Mouse (Mus musculus) layer of hippocampus, adult 2 months (tissue): ENCODE data around the gene Tubgcp6. TPM values are rescaled to one million over a fixed set of nuclear protein-coding genes. Genes with fewer than 3 reads are reported as not detected.

ENCODE experiments used
- DNase-seq, 2 experiments: peaks; one replicate each; pipeline ENCODE4 v3.0.0; 2022; ENCODE audit warnings: low spot score in 2 of 2
- H3K27ac ChIP-seq: fragments of 200-600 bp; 2 replicates; pipeline ENCODE4 v1.8.1; 2022
- H3K4me3 ChIP-seq: fragments of 200-600 bp; 2 replicates; pipeline ENCODE4 v1.8.1; 2022; ENCODE audit warnings: mild to moderate bottlenecking
- CTCF ChIP-seq: fragments of 200-600 bp; conservative IDR thresholded peaks from 2 replicates; pipeline ENCODE4 v1.8.1; 2022; ENCODE audit warnings: antibody characterized with exemption, mild to moderate bottlenecking, moderate library complexity
- total RNA-seq, 2 experiments: library from RNA; stranded (reverse); gene quantifications; 2 replicates each; pipeline ENCODE4 v1.2.3; 2021

Tubgcp6 gene
- total RNA-seq, 2 experiments from 2014 or later = 31.0 to 31.5 TPM

- peak; percentile 37 to 62 for DNase-seq
- Histone ChIP-seq H3K27ac (peak overlapping the region; percentile 90), H3K4me3 (peak overlapping the region; percentile 64)
- peak; percentile 71 for TF ChIP-seq CTCF
These were observed 683 bp upstream of the Tubgcp6 start for GRCm38 (mm10) chr15:89123595-89123994.

- H3K27ac ChIP-seq = no peak overlapping the region
- no peak for DNase-seq
- H3K4me3 ChIP-seq = no peak overlapping the region
- peak; percentile 65 for TF ChIP-seq CTCF
These were observed 4.9 kb downstream of the Tubgcp6 start for GRCm38 (mm10) chr15:89118007-89118406.

GRCm38 (mm10) chr15:89110147-89110546 is 12.8 kb downstream of the Tubgcp6 start:
- peak; percentile 44 for TF ChIP-seq CTCF
- no peak for DNase-seq
- Histone ChIP-seq H3K4me3 (no peak overlapping the region), H3K27ac (no peak overlapping the region)

GRCm38 (mm10) chr15:89106976-89107375 is 15.9 kb downstream of the Tubgcp6 start:
- TF ChIP-seq CTCF = no peak
- Histone ChIP-seq H3K4me3 (no peak overlapping the region), H3K27ac (no peak overlapping the region)
- DNase-seq = no peak

GRCm38 (mm10) chr15:89106073-89106472 is 16.8 kb downstream of the Tubgcp6 start:
- no peak for TF ChIP-seq CTCF
- no peak for DNase-seq
- H3K4me3 ChIP-seq = no peak overlapping the region
- peak overlapping the region; percentile 46; the same call in 1 of the 2 replicates for H3K27ac ChIP-seq

GRCm38 (mm10) chr15:89104425-89104824 is 18.5 kb downstream of the Tubgcp6 start:
- Histone ChIP-seq H3K4me3 (no peak overlapping the region), H3K27ac (no peak overlapping the region)
- TF ChIP-seq CTCF = no peak
- DNase-seq = no peak

GRCm38 (mm10) chr15:89103921-89104320 is 19.0 kb downstream of the Tubgcp6 start:
- no peak for DNase-seq
- TF ChIP-seq CTCF = peak; percentile 29
- Histone ChIP-seq H3K27ac (no peak overlapping the region), H3K4me3 (no peak overlapping the region)

- no peak for DNase-seq
- no peak overlapping the region for H3K4me3 ChIP-seq
- no peak overlapping the region for H3K27ac ChIP-seq
- no peak for TF ChIP-seq CTCF
These were observed 20.3 kb downstream of the Tubgcp6 start for GRCm38 (mm10) chr15:89102646-89103045.

- Histone ChIP-seq H3K4me3 (no peak overlapping the region), H3K27ac (no peak overlapping the region)
- DNase-seq = no peak
- TF ChIP-seq CTCF = no peak
These were observed 22.1 kb downstream of the Tubgcp6 start for GRCm38 (mm10) chr15:89100823-89101222.

GRCm38 (mm10) chr15:89098616-89099015 is 24.3 kb downstream of the Tubgcp6 start:
- Histone ChIP-seq H3K27ac (no peak overlapping the region), H3K4me3 (no peak overlapping the region)
- no peak for TF ChIP-seq CTCF
- DNase-seq = no peak

- peak in 1 of 2 experiments; percentile 66 for DNase-seq
- Histone ChIP-seq H3K27ac (peak overlapping the region; percentile 32; the same call in 1 of the 2 replicates), H3K4me3 (no peak overlapping the region)
- no peak for TF ChIP-seq CTCF
These were observed 25.5 kb downstream of the Tubgcp6 start for GRCm38 (mm10) chr15:89097450-89097849.

GRCm38 (mm10) chr15:89092181-89092580 is 30.7 kb downstream of the Tubgcp6 start:
- no peak for TF ChIP-seq CTCF
- peak overlapping the region; percentile 20 for H3K27ac ChIP-seq
- DNase-seq = no peak
- H3K4me3 ChIP-seq = no peak overlapping the region

- H3K27ac ChIP-seq = no peak overlapping the region; the same call in 1 of the 2 replicates
- no peak for DNase-seq
- H3K4me3 ChIP-seq = no peak overlapping the region
- no peak for TF ChIP-seq CTCF
These were observed 32.2 kb downstream of the Tubgcp6 start for GRCm38 (mm10) chr15:89090662-89091061.

- Histone ChIP-seq H3K4me3 (peak overlapping the region; percentile 85), H3K27ac (peak overlapping the region; percentile 95)
- no peak for DNase-seq
- 0 out of 2 replicates have a peak, but pooled peaks have one; percentile 11 for TF ChIP-seq CTCF
These were observed 33.5 kb downstream of the Tubgcp6 start for GRCm38 (mm10) chr15:89089248-89090051.
